In genomic region chr8:22061126-22061525, GRCm38 (mm10) we compare ENCODE assay signal across 8 mouse cellular contexts. TPM values are rescaled to one million over a fixed set of nuclear protein-coding genes. Genes with fewer than 3 reads are reported as not detected.
A peak's percentile ranks its signal among the peaks of the same experiment; 100 is the strongest.
DNase-seq lines count a peak whose midpoint lies in the region; ATAC-seq and TF ChIP-seq lines count a peak whose summit lies in the region.

No protein-coding gene starts in this region.

- no peak for TF ChIP-seq POLR2A in bone marrow, adult 2 months (IDR thresholded peaks at IDR 0.05; ENCODE audit: borderline replicate concordance, control insufficient read depth, low read depth, low read length)

- no peak overlapping the region for H3K27ac ChIP-seq in kidney, embryonic 14.5 days (ENCODE audit: low read depth, low read length)
- no peak overlapping the region for H3K27ac ChIP-seq in bone marrow, adult 2 months (ENCODE audit: control insufficient read depth, insufficient read depth, low read depth, low read length, poor library complexity)
- no peak overlapping the region for H3K27ac ChIP-seq in hindbrain, embryonic 12.5 days
- no peak overlapping the region for H3K27ac ChIP-seq in midbrain, embryonic 13.5 days

- H3K36me3 ChIP-seq in kidney, embryonic 14.5 days (ENCODE audit: control insufficient read depth, insufficient read depth, low read length), result peaks cover 31% of the 10 kb centered on the region
- peaks cover 22% of the 10 kb centered on the region for H3K36me3 ChIP-seq in hindbrain, embryonic 12.5 days
- peaks cover 29% of the 10 kb centered on the region for H3K36me3 ChIP-seq in midbrain, embryonic 13.5 days

- ATAC-seq in kidney, embryonic 14.5 days (ENCODE audit: low FRiP score, low TSS enrichment), result no peak
- no peak for ATAC-seq in hindbrain, embryonic 12.5 days (ENCODE audit: low FRiP score)
- ATAC-seq in midbrain, embryonic 13.5 days, result no peak
- ATAC-seq in erythroid progenitor cell, adult 5-6 weeks (replicated peaks; ENCODE audit: low FRiP score, poor library complexity, severe bottlenecking), result no peak

- peaks cover 16% of the 10 kb centered on the region for H3K27me3 ChIP-seq in kidney, embryonic 14.5 days (ENCODE audit: control insufficient read depth, insufficient read depth, low read length)
- peaks cover 9% of the 10 kb centered on the region for H3K27me3 ChIP-seq in hindbrain, embryonic 12.5 days
- H3K27me3 ChIP-seq in midbrain, embryonic 13.5 days, result peaks cover 16% of the 10 kb centered on the region

- 6% methylated on average over 3 of the region's 3 CpGs for WGBS in kidney, embryonic 14.5 days
- 9% methylated on average over 3 of the region's 3 CpGs for WGBS in bone marrow, adult 2 months
- WGBS in hindbrain, embryonic 12.5 days, result 10% methylated on average over 3 of the region's 3 CpGs
- 5% methylated on average over 3 of the region's 3 CpGs for WGBS in midbrain, embryonic 13.5 days

- no peak for DNase-seq in kidney, adult 9 months
- no peak for DNase-seq in c-Kit-positive CD71-positive TER-119-positive erythroid progenitor cells, embryonic 14.5 days (ENCODE audit: low spot score)
- DNase-seq in cerebellum, adult 11 months, result no peak

- H3K4me1 ChIP-seq in kidney, embryonic 14.5 days (ENCODE audit: control insufficient read depth, insufficient read depth, low read length), result no peaks in the 10 kb centered on the region
- peaks cover 1% of the 10 kb centered on the region; the same call in 1 of the 2 replicates for H3K4me1 ChIP-seq in bone marrow, adult 2 months (ENCODE audit: control insufficient read depth, insufficient read depth, low read length)
- peaks cover 7% of the 10 kb centered on the region for H3K4me1 ChIP-seq in hindbrain, embryonic 12.5 days
- peaks cover 13% of the 10 kb centered on the region for H3K4me1 ChIP-seq in midbrain, embryonic 13.5 days (replicated peaks)

- H3K9ac ChIP-seq in kidney, embryonic 14.5 days (ENCODE audit: low read depth, low read length), result peak overlapping the region; percentile 62
- H3K9ac ChIP-seq in hindbrain, embryonic 12.5 days, result no peak overlapping the region
- H3K9ac ChIP-seq in midbrain, embryonic 13.5 days (replicated peaks), result 0 out of 2 replicates have a peak overlapping the region, but pooled peaks have one; percentile 21

- TF ChIP-seq CTCF in bone marrow, adult 2 months (IDR thresholded peaks at IDR 0.05; ENCODE audit: control insufficient read depth, insufficient read depth, low read length), result no peak

- peak overlapping the region; percentile 71 for H3K4me2 ChIP-seq in kidney, embryonic 14.5 days (replicated peaks; ENCODE audit: low read depth, low read length)
- peak overlapping the region; percentile 84 for H3K4me2 ChIP-seq in hindbrain, embryonic 12.5 days (replicated peaks)
- H3K4me2 ChIP-seq in midbrain, embryonic 13.5 days (replicated peaks), result peak overlapping the region; percentile 81

- H3K4me3 ChIP-seq in kidney, embryonic 14.5 days (ENCODE audit: low read length), result peak overlapping the region; percentile 63
- peak overlapping the region; percentile 19 for H3K4me3 ChIP-seq in bone marrow, adult 2 months (replicated peaks; ENCODE audit: control insufficient read depth, low read depth, low read length)
- peak overlapping the region; percentile 66 for H3K4me3 ChIP-seq in hindbrain, embryonic 12.5 days
- H3K4me3 ChIP-seq in midbrain, embryonic 13.5 days (replicated peaks), result peak overlapping the region; percentile 71

- H3K9me3 ChIP-seq in kidney, embryonic 14.5 days (ENCODE audit: control insufficient read depth, low read length), result no peaks in the 10 kb centered on the region
- H3K9me3 ChIP-seq in hindbrain, embryonic 12.5 days (replicated peaks), result 0 out of 2 replicates have a peak, but pooled peaks cover 3% of the 10 kb centered on the region
- H3K9me3 ChIP-seq in midbrain, embryonic 13.5 days, result no peaks in the 10 kb centered on the region

RNA-seq across cellular contexts. Expression of gene Alg11, which starts 0.6 kb away (rescaled TPM):
- polyA plus RNA-seq in kidney, embryonic 14.5 days (2014; fragmentation: Nextera tagmentation; extraction: Ambion mirVana), result 16.5 and 35.8 TPM in 2 replicates
- 0.61 and 3.5 TPM in 2 replicates for polyA plus RNA-seq in bone marrow, adult 2 months (2011; ENCODE audit: insufficient read depth, insufficient read length, low replicate concordance, missing spikeins)
- 32.3 and 38.0 TPM in 2 replicates for polyA plus RNA-seq in hindbrain, embryonic 12.5 days (2016; fragmentation: Nextera tagmentation; extraction: Ambion mirVana)
- 37.1 and 38.4 TPM in 2 replicates for polyA plus RNA-seq in midbrain, embryonic 13.5 days (2015; fragmentation: Nextera tagmentation; extraction: Ambion mirVana)
- total RNA-seq in erythroid progenitor cell, adult 5-6 weeks (2015; ENCODE audit: low replicate concordance), result 3.2 and 5.4 TPM in 2 replicates
- total RNA-seq in erythroid progenitor cell, adult 5-6 weeks (2017; ENCODE audit: low replicate concordance), result 4.7 and 28.4 TPM in 2 replicates

RNA-seq across cellular contexts. Expression of gene Atp7b, which starts 1.0 kb away (rescaled TPM):
- 0.51 and 0.58 TPM in 2 replicates for polyA plus RNA-seq in kidney, embryonic 14.5 days (2014; fragmentation: Nextera tagmentation; extraction: Ambion mirVana)
- 2.6 and 4.3 TPM in 2 replicates for polyA plus RNA-seq in bone marrow, adult 2 months (2011; ENCODE audit: insufficient read depth, insufficient read length, low replicate concordance, missing spikeins)
- 1.7 and 1.9 TPM in 2 replicates for polyA plus RNA-seq in hindbrain, embryonic 12.5 days (2016; fragmentation: Nextera tagmentation; extraction: Ambion mirVana)
- polyA plus RNA-seq in midbrain, embryonic 13.5 days (2015; fragmentation: Nextera tagmentation; extraction: Ambion mirVana), result 1.4 and 1.5 TPM in 2 replicates
- total RNA-seq in erythroid progenitor cell, adult 5-6 weeks (2015; ENCODE audit: low replicate concordance), result 8.6 and 11.3 TPM in 2 replicates
- 4.5 and 8.5 TPM in 2 replicates for total RNA-seq in erythroid progenitor cell, adult 5-6 weeks (2017; ENCODE audit: low replicate concordance)

Comparison
In these comparisons a context has a peak if more than half of its experiments do, and no peak if none do; other contexts are left out.
1. H3K4me3 ChIP-seq: peak in every context shown above with its lines; median percentile 71 in midbrain, embryonic 13.5 days; 66 in hindbrain, embryonic 12.5 days; 63 in kidney, embryonic 14.5 days; 19 in bone marrow, adult 2 months.